Mouse (Mus musculus) central nervous system, embryonic 18 days (tissue): Measurements from ENCODE around the gene Olfr679. TPM values are rescaled to one million over a fixed set of nuclear protein-coding genes. Genes with fewer than 3 reads are reported as not detected.

Source experiments
- polyA plus RNA-seq: library from polyadenylated mRNA; depleted of rRNA; stranded (reverse); fragments of >200 nt; gene quantifications from 2 replicates; pipeline ENCODE4 v1.2.3, GENCODE M21; 2012; rRNA removed

Olfr679 gene
- polyA plus RNA-seq, result not detected in 2 replicates

GRCm38 (mm10) chr7:105080905-105081304 lies at the start of gene Olfr679:
Gene Olfr679 (plus strand): TSS chr7:105081205.

GRCm38 (mm10) chr7:105032398-105032797 lies 48.6 kb upstream of the Olfr679 start, which contains the start of gene Olfr676:
Gene Olfr676 (plus strand): TSS chr7:105032698.

GRCm38 (mm10) chr7:105064175-105064574 lies 16.8 kb upstream of the Olfr679 start, which contains the start of gene Olfr678:
Gene Olfr678 (plus strand): TSS chr7:105064475.

GRCm38 (mm10) chr7:105092717-105093116 lies 11.7 kb downstream of the Olfr679 start, which contains the start of gene Olfr680-ps1:
Gene Olfr680-ps1 (minus strand): TSS chr7:105092817.

GRCm38 (mm10) chr7:105116536-105116935 lies 35.5 kb downstream of the Olfr679 start, which contains the start of gene Olfr681:
Gene Olfr681 (plus strand): TSS chr7:105116836.

Other genes with a start within 250 kb of the Olfr679 start
- gene Usp17lb, start 238.6 kb upstream of the Olfr679 start, polyA plus RNA-seq, result not detected in 2 replicates
- gene Usp17la, start 224.2 kb upstream of the Olfr679 start, polyA plus RNA-seq, result not detected in 2 replicates
- not detected in 2 replicates for gene Olfr665, start 203.2 kb upstream of the Olfr679 start, polyA plus RNA-seq
- not detected in 2 replicates for gene Olfr666, start 185.3 kb upstream of the Olfr679 start, polyA plus RNA-seq
- gene Olfr667, start 159.7 kb upstream of the Olfr679 start, polyA plus RNA-seq, result not detected in 2 replicates
- not detected in 2 replicates for gene Olfr668, start 153.1 kb upstream of the Olfr679 start, polyA plus RNA-seq
- gene Olfr669, start 147.0 kb upstream of the Olfr679 start, polyA plus RNA-seq, result not detected in 2 replicates
- gene Olfr670, start 118.6 kb upstream of the Olfr679 start, polyA plus RNA-seq, result not detected in 2 replicates
- not detected in 2 replicates for gene Olfr671, start 102.1 kb upstream of the Olfr679 start, polyA plus RNA-seq
- not detected in 2 replicates for gene Olfr672, start 79.2 kb upstream of the Olfr679 start, polyA plus RNA-seq
- not detected in 2 replicates for gene Olfr675, start 52.7 kb upstream of the Olfr679 start, polyA plus RNA-seq
- not detected in 2 replicates for gene Olfr676, start 48.5 kb upstream of the Olfr679 start, polyA plus RNA-seq
- gene Olfr677, start 29.8 kb upstream of the Olfr679 start, polyA plus RNA-seq, result not detected in 2 replicates
- not detected in 2 replicates for gene Olfr678, start 16.7 kb upstream of the Olfr679 start, polyA plus RNA-seq
- not detected in 2 replicates for gene Olfr680-ps1, start 11.6 kb downstream of the Olfr679 start, polyA plus RNA-seq
- gene Olfr681, start 35.6 kb downstream of the Olfr679 start, polyA plus RNA-seq, result not detected in 2 replicates
- gene Olfr683, start 65.8 kb downstream of the Olfr679 start, polyA plus RNA-seq, result not detected in 2 replicates
- not detected in 2 replicates for gene Olfr684, start 82.4 kb downstream of the Olfr679 start, polyA plus RNA-seq
- not detected in 2 replicates for gene Olfr685, start 104.8 kb downstream of the Olfr679 start, polyA plus RNA-seq
- gene Olfr686, start 126.3 kb downstream of the Olfr679 start, polyA plus RNA-seq, result not detected in 2 replicates
- gene Olfr688, start 206.9 kb downstream of the Olfr679 start, polyA plus RNA-seq, result not detected in 2 replicates
- gene Olfr689, start 230.0 kb downstream of the Olfr679 start, polyA plus RNA-seq, result not detected in 2 replicates